Mouse (Mus musculus) thymus, postnatal 4 days (tissue): ENCODE data around the gene Dusp3.
"Not testable (repeated sequence)": the region's sequence is repeated elsewhere in the genome, so short reads cannot be mapped to it uniquely, and the experiment has no call there.

Source experiments
- DNase-seq: peaks from one replicate; pipeline ENCODE4 v3.0.0; 2021

Dusp3 gene

GRCm38 (mm10) chr11:102010140-102010539 is 23.3 kb upstream of the Dusp3 start:
- no peak for DNase-seq

GRCm38 (mm10) chr11:102008954-102009637 is 22.3 kb upstream of the Dusp3 start:
- DNase-seq, result no peak

DNA sequence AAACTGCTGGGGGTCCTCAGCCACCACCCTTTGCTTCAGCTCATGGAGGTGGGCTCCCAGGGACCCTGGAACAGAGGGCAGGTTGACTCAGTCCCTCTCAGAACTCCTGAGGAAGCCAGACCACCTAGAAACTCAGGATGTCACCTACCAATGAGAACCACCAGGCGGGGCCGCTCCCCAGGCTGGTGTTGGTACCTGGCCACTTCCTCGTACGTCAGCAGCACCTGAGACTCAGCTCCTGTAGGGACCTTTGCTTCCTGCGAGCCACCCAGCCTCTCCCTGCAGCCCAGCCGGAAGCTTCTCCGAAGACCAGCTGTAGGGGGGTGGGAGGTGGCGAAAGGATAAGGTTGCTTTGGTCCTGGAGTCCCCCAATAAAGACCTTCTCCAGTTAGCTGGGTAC is 21.6 kb upstream of the Dusp3 start:
- no peak for DNase-seq

DNA sequence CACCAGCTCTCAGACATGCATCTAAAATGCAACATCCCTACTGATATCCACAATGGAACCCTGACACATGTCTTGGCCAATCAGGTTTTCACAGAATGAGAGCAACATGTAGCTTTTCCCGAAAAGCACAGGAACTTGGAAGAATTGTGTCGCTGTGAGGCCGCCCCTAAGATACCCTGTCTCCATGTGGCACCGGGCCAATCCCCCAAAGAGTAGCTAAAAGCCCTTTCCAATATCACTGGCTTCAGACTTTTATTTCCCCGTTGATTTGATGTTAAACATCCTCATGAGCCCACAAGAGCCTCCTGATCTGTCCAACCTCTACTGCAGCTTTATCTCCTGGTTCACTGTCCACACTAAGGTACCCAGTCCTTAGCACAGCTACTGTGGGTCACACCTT is 19.9 kb upstream of the Dusp3 start:
- DNase-seq, result no peak

DNA sequence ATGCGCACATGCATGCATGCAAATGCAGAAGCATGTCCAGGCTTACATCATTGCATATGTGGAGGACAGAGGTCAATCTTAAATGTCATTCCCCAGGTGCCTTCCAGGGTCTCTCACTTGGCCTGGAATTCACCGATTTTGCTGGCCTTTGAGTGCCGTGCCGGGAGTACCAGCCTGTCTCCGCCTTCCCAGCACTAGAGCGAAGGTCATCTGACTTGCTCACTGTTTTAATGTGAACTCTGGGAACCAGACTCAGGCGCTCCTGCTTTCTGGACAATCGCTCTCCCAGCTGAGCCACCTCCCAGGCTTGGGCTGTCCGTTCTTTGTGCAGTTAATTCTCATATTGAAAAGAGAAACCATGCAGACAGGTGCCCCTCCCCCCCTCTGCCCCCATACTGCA is 19.5 kb upstream of the Dusp3 start:
- DNase-seq, result no peak

GRCm38 (mm10) chr11:102004251-102004650 is 17.4 kb upstream of the Dusp3 start:
- DNase-seq, result no peak

GRCm38 (mm10) chr11:101999466-101999865 is 12.7 kb upstream of the Dusp3 start:
- no peak for DNase-seq

GRCm38 (mm10) chr11:101998258-101998657 is 11.4 kb upstream of the Dusp3 start:
- DNase-seq, result no peak

GRCm38 (mm10) chr11:101995938-101996337 is 9.1 kb upstream of the Dusp3 start:
- no peak for DNase-seq

- DNase-seq, result no peak
These were observed 7.3 kb upstream of the Dusp3 start for GRCm38 (mm10) chr11:101994100-101994499.

GRCm38 (mm10) chr11:101992411-101992810 is 5.6 kb upstream of the Dusp3 start:
- no peak for DNase-seq

- DNase-seq, result no peak
These were observed 5.0 kb upstream of the Dusp3 start for GRCm38 (mm10) chr11:101991813-101992212.

DNA sequence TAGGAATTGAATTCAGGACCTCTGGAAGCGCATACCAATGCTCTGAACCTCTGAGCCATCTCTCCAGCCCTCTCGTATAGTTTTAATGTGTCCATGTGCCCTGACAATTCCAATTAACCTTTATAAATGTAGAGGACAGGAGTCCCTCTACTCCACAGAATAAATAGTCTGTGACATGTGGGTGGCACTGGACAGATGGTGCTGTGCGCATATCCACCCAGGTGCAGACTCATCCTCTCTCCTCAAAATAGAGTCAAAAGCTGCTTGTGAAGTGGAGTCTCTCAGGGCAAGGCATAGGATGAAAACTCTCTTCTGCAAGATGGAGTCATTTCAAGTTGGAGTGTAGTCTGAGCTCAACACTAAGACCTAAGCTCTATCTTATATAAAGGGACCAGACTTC is 3.4 kb upstream of the Dusp3 start:
- DNase-seq, result no peak

DNA sequence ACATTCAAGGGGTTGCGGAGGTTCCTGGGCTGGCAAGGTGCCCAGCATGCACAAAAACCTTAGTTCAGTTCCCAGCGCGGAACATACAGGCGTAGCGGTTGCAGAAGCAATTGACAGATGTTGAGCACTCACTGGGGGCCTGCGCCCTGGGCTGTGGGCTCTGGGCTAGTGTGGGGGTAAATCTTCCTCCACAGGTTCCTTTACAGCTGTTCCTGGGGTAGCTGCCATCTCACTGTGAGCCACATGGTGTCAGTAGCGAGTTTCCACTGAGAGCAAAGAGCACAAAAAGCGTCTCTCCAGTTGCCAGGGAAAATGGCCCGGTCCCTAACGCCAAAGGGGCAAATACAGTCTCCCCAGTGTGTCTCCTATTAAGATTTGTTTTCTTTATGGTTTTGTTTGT is 823 bp downstream of the Dusp3 start:
- DNase-seq, result peak; percentile 74

- DNase-seq, result not testable (repeated sequence)
These were observed 1.4 kb downstream of the Dusp3 start for GRCm38 (mm10) chr11:101985450-101985849.

DNA sequence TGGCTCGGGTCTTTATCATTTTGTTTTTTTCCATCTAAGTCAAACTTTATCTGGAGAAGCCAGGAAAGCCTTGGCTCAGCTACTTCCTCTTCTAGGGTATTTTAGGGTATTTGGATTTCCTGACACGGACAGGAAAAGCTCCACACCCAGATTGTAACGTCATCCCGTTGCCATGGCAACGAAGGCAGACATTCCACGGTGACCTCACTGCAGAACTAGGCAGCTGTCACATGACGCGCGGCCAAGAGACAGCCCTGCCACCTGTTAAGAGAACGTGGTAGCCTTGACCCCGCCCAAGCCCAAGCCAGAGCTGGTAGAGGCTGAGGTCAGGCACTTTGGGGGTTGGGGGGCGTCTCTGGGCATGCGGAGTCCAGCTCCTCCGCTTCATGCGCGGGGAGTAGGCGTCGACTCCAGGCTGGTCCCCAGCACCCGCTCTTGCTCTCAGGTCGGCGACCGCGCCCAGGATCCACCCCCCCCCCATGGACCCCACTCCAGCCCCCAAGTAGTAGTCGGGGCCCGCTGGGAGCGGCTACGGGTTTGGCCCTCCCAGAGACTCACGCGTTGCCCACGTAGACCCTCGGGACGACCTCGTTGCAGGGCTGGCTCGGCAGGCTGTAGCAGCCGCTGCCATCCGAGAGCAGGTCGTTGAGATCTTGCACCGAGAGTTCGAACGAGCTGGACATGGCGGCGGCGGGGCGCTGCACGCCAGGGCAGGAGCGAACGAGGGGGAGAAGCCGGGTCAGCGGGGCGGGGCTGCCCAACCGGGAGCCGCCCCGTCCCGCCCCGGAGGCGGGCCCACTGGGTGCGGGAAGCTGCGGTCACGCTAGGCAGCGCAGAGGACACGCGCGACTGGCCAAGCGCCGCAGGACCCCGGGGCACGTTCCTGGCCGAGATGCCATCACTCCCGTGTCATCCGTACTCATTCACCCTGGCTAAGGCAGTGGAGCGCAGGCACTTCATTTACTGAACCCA is 2.5 kb downstream of the Dusp3 start, which contains the start of gene Cfap97d1:
TSS of gene Cfap97d1 (plus strand) at position 226 of the 972 bp plus-strand sequence.
- DNase-seq, result peak; percentile 40

DNA sequence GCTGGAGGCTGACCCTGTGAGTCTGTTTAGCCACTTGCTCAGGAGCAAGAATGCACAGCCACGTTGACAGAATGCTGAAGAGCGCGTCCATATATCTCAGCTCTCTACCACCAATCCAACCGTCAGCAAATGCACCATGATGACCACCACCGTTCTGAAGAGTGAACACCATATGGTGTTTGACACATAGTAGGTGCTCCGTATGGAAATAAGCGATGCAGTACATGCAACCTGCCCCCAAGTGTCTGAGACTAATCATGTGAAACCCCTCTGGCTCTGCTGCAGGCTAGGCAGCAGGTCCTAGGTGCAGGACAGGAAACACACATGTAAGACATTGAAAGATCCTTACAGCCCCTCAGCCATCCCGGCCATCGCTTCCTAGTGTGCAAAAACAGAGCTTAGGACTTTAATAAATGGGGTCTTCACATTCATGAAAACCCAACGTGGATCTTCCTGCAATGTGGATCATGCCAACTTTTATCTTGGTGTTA is 3.3 kb downstream of the Dusp3 start:
- DNase-seq, result no peak

DNA sequence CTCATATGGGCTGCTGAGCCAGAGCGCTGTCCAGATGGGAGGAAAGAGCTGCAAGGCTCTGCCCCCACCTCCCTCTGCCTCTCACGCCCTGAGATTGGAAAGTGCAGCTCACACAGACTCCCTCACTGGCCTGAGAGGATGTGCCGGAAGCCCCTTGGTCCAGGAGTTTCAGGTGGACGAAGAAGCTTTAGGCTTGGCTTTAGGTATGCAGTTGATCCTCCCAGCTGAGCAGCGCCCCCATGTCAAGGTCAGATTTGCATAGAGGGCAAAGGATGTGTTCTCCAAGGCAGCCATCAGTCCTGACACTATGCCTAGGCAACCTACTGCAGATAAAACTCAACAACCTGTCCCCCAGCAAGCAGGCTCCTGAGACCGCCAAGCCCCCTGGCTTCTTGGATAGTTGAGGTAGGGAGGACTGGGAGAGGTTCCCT is 3.8 kb downstream of the Dusp3 start:
- DNase-seq, result no peak

DNA sequence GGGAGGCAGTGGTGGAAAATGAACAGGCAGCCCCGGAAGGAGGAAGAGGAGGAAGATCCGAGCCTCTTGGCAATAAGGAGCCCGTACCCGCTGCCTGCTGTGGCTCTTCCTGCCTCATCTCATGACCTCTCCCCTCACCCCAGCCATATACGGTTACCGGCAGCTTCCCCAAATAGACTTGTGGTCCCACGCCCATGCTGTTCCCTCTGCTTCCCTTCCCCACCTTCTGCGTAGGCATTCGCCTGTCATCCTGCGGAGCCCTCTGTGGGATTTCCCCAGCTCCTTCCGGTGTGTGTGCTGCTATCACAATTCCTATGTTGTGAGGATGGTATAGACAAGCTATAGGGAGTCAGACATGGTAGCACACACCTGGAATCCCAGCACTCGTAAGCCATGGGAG is 5.0 kb downstream of the Dusp3 start:
- no peak for DNase-seq

DNA sequence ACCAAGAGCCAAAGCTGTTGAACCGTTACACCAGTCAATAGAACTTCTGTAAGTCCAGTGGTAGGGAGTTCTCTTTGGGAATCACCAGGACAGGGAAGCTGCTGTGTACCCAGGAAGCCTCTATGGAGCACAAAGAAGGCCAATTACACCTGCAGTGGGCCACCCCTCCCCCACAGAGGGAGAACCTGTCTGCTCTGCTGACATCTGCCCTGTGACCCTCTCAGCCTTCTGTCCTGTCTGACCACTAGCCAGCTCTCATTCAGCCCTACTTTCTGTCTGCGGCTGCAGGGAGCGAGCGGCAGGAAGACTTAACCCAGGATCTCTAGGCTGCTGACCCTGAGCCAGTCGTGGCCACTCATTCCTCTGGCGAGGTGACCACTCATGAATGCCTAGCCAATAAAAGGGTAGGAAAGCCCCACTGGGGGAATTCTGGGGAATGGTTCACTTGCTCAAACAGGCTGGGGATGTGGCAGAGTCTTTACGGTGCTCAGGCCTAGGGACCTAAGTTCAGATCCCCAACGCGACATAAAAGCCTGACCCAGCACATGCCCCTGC is 6.1 kb downstream of the Dusp3 start:
- DNase-seq, result no peak

DNA sequence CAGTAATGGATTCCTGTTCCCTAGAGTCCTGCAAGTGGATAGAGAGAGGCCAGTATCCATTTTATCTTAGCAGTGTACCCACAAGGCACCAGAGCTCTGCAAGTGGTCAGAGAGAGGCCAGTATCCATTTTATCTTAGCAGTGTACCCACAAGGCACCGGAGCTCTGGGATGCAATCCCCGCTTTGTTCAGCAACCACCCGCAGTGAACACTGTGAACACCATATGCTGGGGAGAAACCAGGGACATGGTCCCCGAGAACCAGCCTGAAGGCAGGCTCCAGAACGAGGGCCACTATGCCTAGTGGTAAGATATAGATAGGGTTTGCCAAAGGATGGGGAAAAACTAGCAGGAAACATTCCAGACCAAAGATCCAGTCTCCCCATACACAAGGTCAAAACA is 7.7 kb downstream of the Dusp3 start:
- no peak for DNase-seq

DNA sequence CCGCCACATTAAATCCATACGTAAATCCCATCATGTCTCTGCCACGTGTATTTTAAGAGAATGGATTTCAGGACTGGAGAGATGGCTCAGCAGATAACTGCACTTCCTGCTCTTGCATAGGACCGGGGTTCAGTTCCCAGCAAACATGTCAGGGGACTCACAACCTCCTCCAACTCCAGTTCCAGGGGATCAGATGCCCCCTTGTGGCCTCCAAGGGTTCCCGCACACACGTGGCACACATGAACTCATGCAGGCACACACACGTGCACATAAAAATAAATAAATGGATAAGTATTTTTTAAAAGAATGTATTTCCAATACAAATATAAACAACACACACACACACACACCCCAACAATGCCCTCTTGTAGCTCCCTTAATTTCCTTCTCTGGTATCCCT is 9.9 kb downstream of the Dusp3 start:
- DNase-seq, result no peak

DNA sequence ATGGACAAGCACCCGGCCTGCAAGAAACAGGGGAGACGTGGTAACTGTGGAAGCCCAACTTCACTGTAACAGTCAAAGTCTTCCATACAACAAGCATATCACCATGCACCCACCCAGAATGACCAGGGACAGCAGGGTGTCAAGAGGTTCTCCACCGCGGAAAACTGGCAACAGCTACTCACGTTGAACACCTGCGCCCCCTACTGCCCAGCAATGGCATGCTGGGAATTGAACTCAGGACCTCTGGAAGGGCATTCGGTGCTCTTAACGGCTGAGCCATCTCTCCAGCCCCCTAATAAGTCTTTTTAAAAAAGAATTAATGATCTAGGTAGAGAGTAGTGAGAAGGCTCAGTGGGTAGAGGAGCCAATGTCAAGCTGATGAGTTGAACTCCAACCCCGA is 11.9 kb downstream of the Dusp3 start:
- DNase-seq, result peak; percentile 53

GRCm38 (mm10) chr11:101974181-101974580 is 12.6 kb downstream of the Dusp3 start:
- DNase-seq, result no peak
